Comparison of ENCODE assay signal across 8 mouse cellular contexts in the genomic region with DNA sequence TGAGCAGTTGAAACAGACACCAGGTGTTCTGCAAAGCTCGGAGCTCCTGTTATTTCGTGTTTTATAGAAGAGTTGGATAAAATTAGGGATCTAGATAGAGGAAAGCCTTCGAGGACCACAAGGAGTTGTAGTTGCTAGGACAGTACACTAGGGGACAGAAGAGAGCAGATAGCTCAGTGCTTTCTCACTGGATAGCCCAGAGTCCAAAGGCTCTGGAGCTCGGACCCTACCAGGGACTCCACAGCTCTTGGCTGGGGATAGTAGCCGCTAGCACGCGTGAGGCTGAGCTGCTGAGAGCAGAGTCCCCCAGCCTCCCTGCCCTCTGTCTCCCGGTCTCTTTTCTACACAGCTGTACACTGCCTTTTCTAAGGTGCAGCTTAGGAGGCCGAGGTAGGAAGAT. TPM values are rescaled to one million over a fixed set of nuclear protein-coding genes. Genes with fewer than 3 reads are reported as not detected.
A peak's percentile ranks its signal among the peaks of the same experiment; 100 is the strongest.
DNase-seq lines count a peak whose midpoint lies in the region; ATAC-seq and TF ChIP-seq lines count a peak whose summit lies in the region.

No protein-coding gene starts in this region.

- WGBS in heart, embryonic 11.5 days (ENCODE audit: insufficient replicate concordance) = 24% methylated on average over 9 of the region's 9 CpGs

- H3K4me1 ChIP-seq in heart, embryonic 11.5 days (ENCODE audit: control insufficient read depth, insufficient read depth, low read length) = no peaks in the 10 kb centered on the region
- peaks cover 11% of the 10 kb centered on the region for H3K4me1 ChIP-seq in ES-Bruce4 (ENCODE audit: control insufficient read depth, insufficient read depth, low read length)

- H3K9ac ChIP-seq in heart, embryonic 11.5 days (ENCODE audit: low read depth, low read length) = no peak overlapping the region
- peak overlapping the region; percentile 11; the same call in 1 of the 2 replicates for H3K9ac ChIP-seq in ES-Bruce4 (ENCODE audit: low read depth, poor library complexity, severe bottlenecking)

- H3K36me3 ChIP-seq in heart, embryonic 11.5 days (ENCODE audit: control insufficient read depth, insufficient read depth, low read length) = no peaks in the 10 kb centered on the region
- no peaks in the 10 kb centered on the region for H3K36me3 ChIP-seq in ES-Bruce4 (ENCODE audit: control insufficient read depth, insufficient read depth, low read length, poor library complexity, severe bottlenecking)

- H3K4me2 ChIP-seq in heart, embryonic 11.5 days = no peak overlapping the region

- no peak for TF ChIP-seq POLR2A in ES-Bruce4 (IDR thresholded peaks at IDR 0.05; ENCODE audit: insufficient read depth, low read length)

- TF ChIP-seq EP300 in ES-Bruce4 (IDR thresholded peaks at IDR 0.05; ENCODE audit: insufficient read depth, low read depth, low read length) = no peak

- 0 out of 2 replicates have a peak, but pooled peaks cover 2% of the 10 kb centered on the region for H3K27me3 ChIP-seq in heart, embryonic 11.5 days (ENCODE audit: control insufficient read depth, insufficient read depth, low read length)
- no peaks in the 10 kb centered on the region for H3K27me3 ChIP-seq in ES-Bruce4 (ENCODE audit: control insufficient read depth, insufficient read depth, low read length, poor library complexity, severe bottlenecking)

- peak; percentile 68 for TF ChIP-seq CTCF in ES-Bruce4 (IDR thresholded peaks at IDR 0.05; ENCODE audit: low read depth, low read length)

- H3K4me3 ChIP-seq in heart, embryonic 11.5 days (ENCODE audit: low read depth, low read length) = no peak overlapping the region
- H3K4me3 ChIP-seq in ES-Bruce4 (ENCODE audit: low read depth, low read length) = no peak overlapping the region

- no peaks in the 10 kb centered on the region for H3K9me3 ChIP-seq in heart, embryonic 11.5 days (replicated peaks; ENCODE audit: control insufficient read depth, low read length)
- no peaks in the 10 kb centered on the region for H3K9me3 ChIP-seq in ES-Bruce4 (replicated peaks; ENCODE audit: control insufficient read depth, insufficient read depth, low read length, poor library complexity, severe bottlenecking)

- intact Hi-C loops in left cerebral cortex, postnatal 36 days (cut with DNase I) = loop anchor here (5.0 kb wide), 1 partner anchor 354 kb away; no protein-coding TSS in a partner anchor

- DNase-seq in heart, adult 8-10 months (ENCODE audit: low spot score) = peak; percentile 6
- peak; percentile 28 for DNase-seq in cerebellum, adult 11 months
- DNase-seq in heart, postnatal 4 days = peak; percentile 37
- DNase-seq in left cerebral cortex, postnatal 36 days (ENCODE audit: low spot score in 2 of 2) = peak; percentile 14 to 30
- DNase-seq in neural tube, embryonic 10.5 days (ENCODE audit: extremely low spot score, low spot score) = peak; percentile 27
- DNase-seq in urinary bladder, postnatal 25 days (ENCODE audit: low spot score) = no peak

- no peak overlapping the region for H3K27ac ChIP-seq in heart, embryonic 11.5 days (ENCODE audit: low read depth, low read length)
- no peak overlapping the region for H3K27ac ChIP-seq in ES-Bruce4 (ENCODE audit: insufficient read depth, low read length)

- no peak; the same call in 1 of the 2 replicates for ATAC-seq in heart, embryonic 11.5 days (replicated peaks; ENCODE audit: insufficient number of reproducible peaks, low FRiP score, low TSS enrichment)

RNA-seq across cellular contexts. Expression of a gene that starts 41.2 kb away (rescaled TPM):
- 100 to 1,000 TPM in 1 of 4 experiments, 10 to 100 TPM in 3; 74.2 to 104 (median 85.4) TPM for total RNA-seq in heart, adult 8-10 months (2022)
- 214 and 254 TPM in 2 replicates for polyA plus RNA-seq in heart, embryonic 11.5 days (2014; fragmentation: Nextera tagmentation; extraction: Ambion mirVana)
- 36.4 and 38.7 TPM in 2 replicates for polyA plus RNA-seq in ES-Bruce4 (2011; ENCODE audit: insufficient read depth, insufficient read length, low read depth, missing spikeins)
- 10 to 100 TPM; 81.2 to 82.0 TPM for total RNA-seq in heart, postnatal 4 days (2021)
- 10 to 100 TPM; 41.1 to 51.5 TPM for total RNA-seq in left cerebral cortex, postnatal 36 days (2021)
